Mouse (Mus musculus) small intestine, adult 2 months (tissue): ENCODE data around the gene Bahd1.

ENCODE experiments used
- CTCF ChIP-seq: fragments of 200-500 bp; IDR thresholded peaks from 2 replicates; pipeline ENCODE4 v1.5.1; 2012; ENCODE audit warnings: low read depth, mild to moderate bottlenecking, control low read depth, inconsistent platforms, low read length, moderate library complexity, mixed read lengths; ENCODE audit not compliant: insufficient replicate concordance, insufficient read length; ENCODE audit errors: extremely low read depth
- POLR2A ChIP-seq: fragments of 200-500 bp; IDR thresholded peaks from 2 replicates; pipeline ENCODE4 v1.6.1; 2012; ENCODE audit warnings: low read depth, mild to moderate bottlenecking, control low read depth, inconsistent platforms, low read length, moderate library complexity

DNA sequence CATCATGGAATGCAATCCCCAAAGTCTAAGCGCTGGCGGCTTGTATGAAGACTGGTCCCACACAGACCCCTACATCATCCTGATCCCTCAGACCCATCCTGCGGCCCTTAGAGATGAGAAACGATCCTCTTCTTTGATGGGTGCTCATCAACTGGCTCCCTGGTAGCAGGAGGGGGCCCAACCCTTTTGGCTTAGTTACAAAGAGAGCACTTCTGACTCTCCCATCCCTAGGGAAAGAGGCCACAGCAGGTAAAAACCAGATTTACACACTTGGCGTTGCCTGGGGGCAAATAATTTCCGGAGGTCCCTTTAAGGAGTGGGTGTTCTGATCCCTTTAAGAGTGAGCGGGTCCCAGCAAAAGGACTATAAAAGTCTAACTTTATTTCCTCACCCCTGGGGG lies 2.8 kb upstream of the Bahd1 start:
- no peak for TF ChIP-seq CTCF
- no peak for TF ChIP-seq POLR2A
